Mouse (Mus musculus): Measurements from ENCODE around the gene Brd1. TPM values are rescaled to one million over a fixed set of nuclear protein-coding genes. Genes with fewer than 3 reads are reported as not detected.

The Brd1 gene
- total RNA-seq (2023), result 110 to 125 TPM (median 113 TPM) in 4 replicates

GRCm38 (mm10) chr15:88733834-88734571 is at the start of gene Brd1:
TSS of gene Brd1 (minus strand) at chr15:88734233.

DNA sequence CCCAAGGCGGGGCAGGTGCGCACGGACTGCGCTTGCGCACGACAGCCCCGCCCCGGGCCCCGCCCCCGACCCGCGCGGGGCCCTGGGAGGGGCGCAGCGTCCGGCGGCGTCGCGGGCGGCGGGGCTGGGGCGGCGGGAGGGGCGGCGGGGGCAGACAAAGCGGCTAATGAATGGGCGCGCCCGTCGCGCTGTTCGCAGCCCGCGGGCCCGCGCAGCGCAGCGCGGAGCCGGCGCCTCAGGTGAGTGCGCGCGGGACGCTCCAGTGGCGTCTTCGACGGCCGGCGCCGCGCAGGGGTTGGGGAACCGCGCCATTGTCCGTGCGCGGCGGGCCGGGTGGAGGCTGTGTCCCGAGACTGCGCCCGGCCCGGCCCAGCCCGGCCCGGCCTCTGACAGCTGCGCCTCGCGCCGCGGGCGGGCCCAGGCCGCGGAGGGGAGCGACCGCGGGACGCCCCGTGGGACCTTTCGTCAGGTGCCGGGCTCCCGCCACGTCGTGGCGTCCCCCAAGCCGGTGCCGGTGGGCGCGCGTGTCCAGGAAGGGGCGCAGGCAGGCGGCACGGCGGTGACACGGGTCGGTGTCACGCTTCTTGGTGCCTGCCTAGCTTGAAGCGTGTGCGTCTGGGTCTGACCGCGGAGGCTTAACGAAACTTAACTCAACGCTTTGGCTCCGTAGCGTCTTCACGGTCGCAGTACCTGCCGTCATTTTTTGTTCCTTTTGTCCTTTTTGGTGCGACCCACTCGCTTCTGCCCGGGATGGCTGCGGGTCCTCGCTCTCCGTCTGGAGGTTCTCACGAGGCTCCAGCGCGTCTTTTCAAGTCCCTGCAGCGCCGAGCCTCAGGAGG is 17.8 kb upstream of the Brd1 start, which contains the start of gene Zbed4:
Gene Zbed4 (plus strand): TSS at position 97 of the 839 bp plus-strand sequence.

Other genes starting within 250 kb of the Brd1 start
- not detected in 4 replicates for gene Zdhhc25, start 133.9 kb downstream of the Brd1 start, total RNA-seq (2023)
- gene Zbed4, start 17.4 kb upstream of the Brd1 start, total RNA-seq (2023), result 30.8 to 33.4 TPM (median 32.7 TPM) in 4 replicates
- 17.9 to 20.3 TPM (median 19.7 TPM) in 4 replicates for gene Alg12, start 85.1 kb upstream of the Brd1 start, total RNA-seq (2023)
- 29.7 to 34.6 TPM (median 32.8 TPM) in 4 replicates for gene Creld2, start 85.4 kb upstream of the Brd1 start, total RNA-seq (2023)
- 132 to 156 TPM (median 147 TPM) in 4 replicates for gene Pim3, start 128.0 kb upstream of the Brd1 start, total RNA-seq (2023)
- gene Ttll8, start 220.2 kb upstream of the Brd1 start, total RNA-seq (2023), result not detected in 4 replicates
- gene Mlc1, start 244.8 kb upstream of the Brd1 start, total RNA-seq (2023), result not detected in 4 replicates
- not detected in 4 replicates for gene Mov10l1, start 248.7 kb upstream of the Brd1 start, total RNA-seq (2023)